Mouse (Mus musculus) activated CD4-positive, CD25-positive, alpha-beta regulatory T cell, adult 9 weeks (primary cell): ENCODE results near the gene Zkscan6. TPM values are rescaled to one million over a fixed set of nuclear protein-coding genes. Genes with fewer than 3 reads are reported as not detected.

Experiments used
- polyA plus RNA-seq: library from polyadenylated mRNA; unstranded; fragments of 100-300 nt; shearing (Covaris generic); gene quantifications from one replicate; pipeline ENCODE4 v1.2.1, GENCODE M21; 2017

The Zkscan6 gene
- polyA plus RNA-seq = 36.3 TPM

GRCm38 (mm10) chr11:65806909-65807504 is at the start of gene Zkscan6:
Gene Zkscan6, plus strand, starts transcription at chr11:65807175.

DNA sequence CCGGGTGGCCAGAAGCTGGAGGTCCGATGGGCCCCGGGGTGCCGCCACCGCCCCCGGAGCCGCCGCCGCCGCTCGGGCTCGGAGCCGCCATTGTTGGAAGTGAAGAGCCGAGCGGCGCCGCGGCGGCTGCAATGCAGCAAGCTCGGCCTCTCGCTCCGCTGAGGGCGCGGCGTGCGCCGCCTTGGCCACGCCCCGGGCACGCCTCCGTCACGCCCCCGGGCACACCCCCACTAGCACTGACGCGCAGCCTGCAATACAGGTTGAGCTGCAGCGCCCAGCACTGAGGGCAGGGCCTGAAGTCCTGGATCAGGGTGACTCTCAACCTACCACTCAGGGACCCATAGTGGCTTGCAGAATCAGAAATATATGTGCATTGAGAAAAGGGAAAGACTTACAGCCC is 18.8 kb upstream of the Zkscan6 start, which contains the start of gene Map2k4:
TSS of gene Map2k4 (minus strand) at position 144 of the 400 bp plus-strand sequence.

Other genes with a start within 250 kb of the Zkscan6 start
- gene Map2k4, start 18.9 kb upstream of the Zkscan6 start, polyA plus RNA-seq = 33.8 TPM